Mouse (Mus musculus): ENCODE data around the gene Recql. TPM values are rescaled to one million over a fixed set of nuclear protein-coding genes. Genes with fewer than 3 reads are reported as not detected.

Recql gene
- total and polyA plus RNA-seq, 3 experiments: 39.1 to 48.4 TPM; not detected in 1

- no peaks in the 10 kb centered on the region for H3K36me3 ChIP-seq (ENCODE audit: control insufficient read depth in 1 of 2, insufficient read depth in 2 of 2, low read length in 2 of 2)
- TF ChIP-seq EP300 (IDR thresholded peaks at IDR 0.05; ENCODE audit: low read depth in 1 of 2, low read length in 2 of 2): no peak
- no peak for TF ChIP-seq UBTF (IDR thresholded peaks at IDR 0.05; ENCODE audit: borderline replicate concordance, insufficient read depth, low read depth, low read length)
- TF ChIP-seq TAL1 (IDR thresholded peaks at IDR 0.05; ENCODE audit: low read length): no peak
- TF ChIP-seq ZKSCAN1 (IDR thresholded peaks at IDR 0.05; ENCODE audit: low read depth, low read length): no peak
- no peak for TF ChIP-seq NELFE (IDR thresholded peaks at IDR 0.05; ENCODE audit: low read depth, low read length)
- TF ChIP-seq SMC3 (IDR thresholded peaks at IDR 0.05; ENCODE audit: low read depth, low read length): no peak
- TF ChIP-seq ZMIZ1 (IDR thresholded peaks at IDR 0.05; ENCODE audit: low read depth, low read length): no peak
- TF ChIP-seq POLR2AphosphoS2 (IDR thresholded peaks at IDR 0.05; ENCODE audit: low read length): no peak
- TF ChIP-seq ETS1 (IDR thresholded peaks at IDR 0.05; ENCODE audit: low read depth, low read length): no peak
- H3K79me2 ChIP-seq (ENCODE audit: control insufficient read depth, insufficient read depth, low read length, poor library complexity): no peaks in the 10 kb centered on the region
- H3K9ac ChIP-seq (ENCODE audit: control insufficient read depth, low read depth, low read length, poor library complexity, severe bottlenecking): no peak overlapping the region
- DNase-seq (ENCODE audit: low read depth, low spot score): no peak
- no peak overlapping the region for H3K27ac ChIP-seq (ENCODE audit: control insufficient read depth, low read depth, low read length)
- H3K9me3 ChIP-seq (replicated peaks; ENCODE audit: insufficient read depth, low read length): no peaks in the 10 kb centered on the region
- no peaks in the 10 kb centered on the region for H3K27me3 ChIP-seq (ENCODE audit: control insufficient read depth in 1 of 2, insufficient read depth in 2 of 2, low read length in 2 of 2)
- no peaks in the 10 kb centered on the region for H3K4me1 ChIP-seq (ENCODE audit: control insufficient read depth in 1 of 2, insufficient read depth in 2 of 2, low read length in 2 of 2)
- no peak overlapping the region for H3K4me3 ChIP-seq (ENCODE audit: control insufficient read depth in 1 of 2, insufficient read depth in 1 of 2, low read depth in 2 of 2, low read length in 2 of 2)
Measured at GRCm38 (mm10) chr6:142429072-142429471, 42.2 kb upstream of the Recql start.

GRCm38 (mm10) chr6:142424976-142425375 is 38.1 kb upstream of the Recql start:
- no peaks in the 10 kb centered on the region for H3K79me2 ChIP-seq (ENCODE audit: control insufficient read depth, insufficient read depth, low read length, poor library complexity)
- H3K36me3 ChIP-seq (ENCODE audit: control insufficient read depth in 1 of 2, insufficient read depth in 2 of 2, low read length in 2 of 2): no peaks in the 10 kb centered on the region
- H3K9me3 ChIP-seq (replicated peaks; ENCODE audit: insufficient read depth, low read length): no peaks in the 10 kb centered on the region
- TF ChIP-seq MXI1 (IDR thresholded peaks at IDR 0.05; ENCODE audit: low read depth, low read length): no peak
- no peak for TF ChIP-seq USF2 (IDR thresholded peaks at IDR 0.05; ENCODE audit: borderline replicate concordance in 1 of 2, insufficient read depth in 1 of 2, low read depth in 1 of 2, low read length in 2 of 2)
- TF ChIP-seq HCFC1 (IDR thresholded peaks at IDR 0.05; ENCODE audit: low read depth, low read length): no peak
- TF ChIP-seq TCF12 (IDR thresholded peaks at IDR 0.05; ENCODE audit: low read depth, low read length): no peak
- TF ChIP-seq BHLHE40 (IDR thresholded peaks at IDR 0.05; ENCODE audit: borderline replicate concordance, low read depth, low read length): no peak
- no peak for TF ChIP-seq RAD21 (IDR thresholded peaks at IDR 0.05; ENCODE audit: low read depth, low read length)
- no peak for TF ChIP-seq GATA1 (IDR thresholded peaks at IDR 0.05; ENCODE audit: low read depth, low read length)
- no peak for TF ChIP-seq ZKSCAN1 (IDR thresholded peaks at IDR 0.05; ENCODE audit: low read depth, low read length)
- TF ChIP-seq JUND (IDR thresholded peaks at IDR 0.05; ENCODE audit: low read depth, low read length): no peak
- DNase-seq (ENCODE audit: low read depth, low spot score): no peak
- H3K4me1 ChIP-seq (ENCODE audit: control insufficient read depth in 1 of 2, insufficient read depth in 2 of 2, low read length in 2 of 2): no peaks in the 10 kb centered on the region
- no peak overlapping the region for H3K4me3 ChIP-seq (ENCODE audit: control insufficient read depth in 1 of 2, insufficient read depth in 1 of 2, low read depth in 2 of 2, low read length in 2 of 2)
- no peak overlapping the region for H3K27ac ChIP-seq (ENCODE audit: control insufficient read depth, low read depth, low read length)
- no peaks in the 10 kb centered on the region for H3K27me3 ChIP-seq (ENCODE audit: control insufficient read depth in 1 of 2, insufficient read depth in 2 of 2, low read length in 2 of 2)
- H3K9ac ChIP-seq (ENCODE audit: control insufficient read depth, low read depth, low read length, poor library complexity, severe bottlenecking): no peak overlapping the region

Data from MEL (cell line).